Mouse (Mus musculus) bone marrow, adult 2 months (tissue): ENCODE data around the gene Atp5d.

Source experiments
- CTCF ChIP-seq: fragments of 200-500 bp; IDR thresholded peaks from 2 replicates; pipeline ENCODE4 v1.5.1; 2011; ENCODE audit warnings: low read length, control low read depth; ENCODE audit not compliant: control insufficient read depth, insufficient read depth
- POLR2A ChIP-seq: fragments of 200-500 bp; IDR thresholded peaks from 2 replicates; pipeline ENCODE4 v1.6.1; 2011; ENCODE audit warnings: low read depth, mild to moderate bottlenecking, control low read depth, low read length, borderline replicate concordance; ENCODE audit not compliant: control insufficient read depth

- TF ChIP-seq POLR2A (no peak), CTCF (no peak)
Measured at GRCm38 (mm10) chr10:80169070-80169469, 30.6 kb downstream of the Atp5d start.
